Mouse (Mus musculus) testis, adult 2 months (tissue): ENCODE results near the gene Gmeb1.

Source experiments
- CTCF ChIP-seq: fragments of 200-500 bp; IDR thresholded peaks from 2 replicates; pipeline ENCODE4 v1.5.1; 2012; ENCODE audit warnings: low read depth, mild to moderate bottlenecking, inconsistent platforms, low read length, moderate library complexity; ENCODE audit not compliant: control insufficient read depth, insufficient read depth, insufficient replicate concordance
- POLR2A ChIP-seq: fragments of 200-500 bp; IDR thresholded peaks from 2 replicates; pipeline ENCODE4 v1.6.1; 2012; ENCODE audit warnings: low read depth, mild to moderate bottlenecking, inconsistent platforms, low read length, moderate library complexity; ENCODE audit not compliant: control insufficient read depth

DNA sequence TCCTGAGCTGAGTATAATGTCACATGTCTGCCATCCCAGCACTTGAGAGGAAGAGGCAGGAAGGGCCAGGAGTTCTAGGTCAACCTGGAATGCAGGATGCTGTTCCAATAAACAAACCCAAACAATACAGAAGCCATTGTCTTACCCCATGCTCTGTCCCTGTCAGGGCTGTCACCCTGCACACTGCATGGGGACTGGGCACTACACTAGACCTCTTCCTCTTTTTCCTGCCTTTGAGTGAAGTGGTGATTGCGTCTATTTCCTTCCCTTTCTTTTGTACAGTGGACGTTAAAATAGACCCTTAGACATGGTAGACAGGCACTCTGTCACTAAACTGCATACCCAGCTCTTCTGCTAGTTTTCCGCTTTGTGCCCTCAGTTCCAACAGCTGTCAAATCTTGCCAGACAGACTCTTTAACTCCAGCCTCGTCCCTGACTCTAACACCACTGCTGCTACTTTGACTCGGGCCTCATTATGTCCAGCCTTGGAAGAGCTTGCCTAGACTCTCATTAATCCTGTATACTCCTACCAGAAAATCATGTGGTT lies 13.9 kb downstream of the Gmeb1 start:
- TF ChIP-seq CTCF: no peak
- no peak for TF ChIP-seq POLR2A
